Mouse (Mus musculus) v-Abl transformed pro-B cells (cell line): Measurements from ENCODE around the gene Zfp568.

Experiments used
- in situ Hi-C, 2 experiments: fragments of 400-800 bp; cut with MboI; formaldehyde crosslinking; loops; one replicate each; pipeline ENCODE4 v1.15.1; 2025; ENCODE audit not compliant: unreplicated experiment in 2 of 2

Zfp568 gene

GRCm38 (mm10) chr7:30034331-30034730 is 50.6 kb downstream of the Zfp568 start:
- in situ Hi-C loops, result no loop called here

- in situ Hi-C loops, result no loop called here
Measured at GRCm38 (mm10) chr7:30044354-30044753, 60.6 kb downstream of the Zfp568 start.

DNA sequence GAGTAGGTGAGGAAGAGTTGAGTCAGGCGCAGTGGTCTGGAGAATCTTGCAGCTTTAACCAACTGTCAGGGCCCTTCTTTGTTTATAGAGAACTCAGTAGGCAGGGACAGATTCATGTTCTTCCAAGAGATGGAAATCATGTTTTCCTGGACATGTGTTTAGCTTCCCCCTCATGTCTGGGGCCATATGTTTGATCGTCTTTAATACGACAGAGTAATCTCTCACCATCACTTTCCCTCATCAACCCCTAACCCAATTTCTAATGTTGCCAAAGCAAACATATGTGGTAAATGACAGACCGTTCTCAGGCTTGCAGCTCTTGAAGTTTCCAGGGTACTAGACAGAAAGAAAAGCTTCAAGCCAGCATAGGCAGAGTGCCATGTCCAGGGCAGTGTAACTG is 64.4 kb downstream of the Zfp568 start:
- in situ Hi-C loops, result no loop called here

- in situ Hi-C loops, result no loop called here
Measured at GRCm38 (mm10) chr7:30050882-30051548, 67.3 kb downstream of the Zfp568 start, which contains the start of gene Zfp14. Gene Zfp14, minus strand, starts transcription at chr7:30051380.

DNA sequence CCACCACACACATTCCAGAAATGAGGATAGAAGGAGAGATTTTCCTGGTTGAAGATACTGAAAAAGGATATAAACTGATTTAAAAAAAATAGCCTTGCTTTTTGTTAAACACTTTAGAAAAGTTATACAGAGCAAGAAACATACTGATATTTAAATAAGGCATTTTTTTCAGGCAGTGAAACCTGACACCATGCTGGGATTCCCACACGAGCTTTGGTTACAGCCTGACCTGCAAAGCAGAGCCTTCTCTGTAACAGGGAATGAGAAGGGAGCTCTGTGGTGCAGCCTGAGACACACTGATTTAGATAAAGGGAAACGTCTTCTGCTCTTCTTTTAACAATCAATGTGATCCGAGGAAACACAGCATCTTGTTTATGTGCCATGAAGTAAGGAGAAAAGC is 69.8 kb downstream of the Zfp568 start:
- in situ Hi-C loops, result no loop called here

DNA sequence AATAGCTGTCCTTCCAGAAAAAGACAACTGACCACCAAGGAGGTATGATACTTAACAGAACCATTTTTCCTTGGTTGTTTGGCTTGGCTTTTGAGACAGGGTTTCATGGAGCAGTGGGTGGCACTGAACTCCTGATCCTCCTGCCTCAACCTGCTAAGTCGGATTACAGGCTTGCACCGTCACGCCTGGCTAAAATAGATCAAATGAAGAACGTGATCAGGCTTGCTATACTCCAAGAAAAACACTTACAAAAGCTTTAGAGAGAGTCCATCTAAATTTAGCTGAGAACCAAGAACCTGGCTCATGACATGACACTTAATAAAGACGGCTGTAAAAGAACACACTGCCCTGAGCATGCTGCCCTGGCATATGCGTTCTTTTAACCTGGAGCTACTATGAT is 76.6 kb downstream of the Zfp568 start:
- in situ Hi-C loops, result loop anchor here (5.0 to 10.0 kb wide), 2 partner anchors 43 to 46 kb away; no protein-coding TSS in a partner anchor

DNA sequence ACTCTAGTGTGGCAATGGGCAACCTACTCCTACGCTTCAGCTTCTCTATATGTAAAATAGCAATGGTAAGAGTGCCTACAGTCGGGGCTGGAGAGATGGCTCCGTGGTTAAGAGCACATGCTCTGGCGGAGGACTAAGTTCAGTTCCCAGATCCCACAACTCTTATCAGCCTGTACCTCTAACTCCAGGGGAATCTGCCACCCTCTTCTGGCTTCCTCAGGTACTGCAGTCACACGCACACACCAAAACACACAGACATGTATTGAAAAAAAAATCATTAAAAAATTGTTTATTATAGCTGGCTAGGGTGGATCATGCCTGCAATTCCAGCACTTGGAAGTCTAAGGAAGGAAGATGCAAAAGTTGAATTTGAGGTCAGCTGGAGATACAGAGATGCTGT is 78.7 kb downstream of the Zfp568 start:
- in situ Hi-C loops, result loop anchor here (5.0 to 10.0 kb wide), 2 partner anchors 45 to 48 kb away; no protein-coding TSS in a partner anchor

- in situ Hi-C loops, result loop anchor here (5.0 to 10.0 kb wide), 2 partner anchors 47 to 50 kb away; no protein-coding TSS in a partner anchor
Measured at GRCm38 (mm10) chr7:30064622-30065021, 80.9 kb downstream of the Zfp568 start.

DNA sequence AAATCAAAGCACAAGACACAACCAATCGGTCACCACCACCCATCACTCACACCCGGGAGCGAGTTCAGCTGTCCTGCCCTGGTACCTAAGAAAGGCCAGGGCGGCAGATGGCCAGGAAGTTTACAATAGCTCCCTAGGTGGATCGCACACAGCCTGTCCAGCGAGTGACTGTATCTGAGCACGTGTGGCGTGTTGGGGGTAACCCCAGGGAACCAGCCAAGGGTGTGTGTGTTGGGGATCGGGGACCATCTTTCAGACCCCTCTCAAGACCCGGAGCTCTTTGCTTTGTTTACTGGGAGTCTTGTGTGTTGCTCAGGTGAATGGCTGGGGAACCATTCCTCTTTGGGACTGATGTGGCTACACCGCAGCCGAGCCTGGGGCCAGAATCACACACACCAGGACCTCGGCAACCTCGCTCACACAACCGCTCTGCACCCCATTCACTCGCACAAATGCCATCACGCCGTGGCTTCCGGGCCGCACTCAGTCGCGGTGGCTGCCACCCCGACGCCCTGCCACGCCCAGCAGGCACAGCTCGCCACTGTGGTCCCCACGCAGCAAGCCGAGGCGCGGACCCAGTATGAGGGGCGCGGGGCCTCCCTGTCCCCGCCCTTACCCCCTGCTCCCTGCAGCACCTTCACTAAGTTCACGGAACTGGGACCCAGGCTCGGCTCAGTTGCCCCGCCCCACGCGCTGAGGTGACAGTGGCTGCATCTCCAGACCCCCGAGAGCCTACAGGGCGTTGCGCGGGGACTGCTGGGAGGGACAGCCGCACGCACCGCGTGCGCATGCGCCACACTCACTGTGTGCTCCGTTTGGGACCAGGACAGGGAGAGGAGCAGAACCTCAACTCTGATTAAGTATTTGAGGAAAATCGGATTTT is 88.6 kb downstream of the Zfp568 start, which contains the start of gene Zfp82:
TSS of gene Zfp82 (minus strand) at position 755 of the 883 bp plus-strand sequence.
- in situ Hi-C loops, result no loop called here
